Mouse (Mus musculus): ENCODE measurements around the gene Nlrp6. TPM values are rescaled to one million over a fixed set of nuclear protein-coding genes. Genes with fewer than 3 reads are reported as not detected.
A peak's percentile ranks its signal among the peaks of the same experiment; 100 is the strongest.

Nlrp6 gene
- polyA plus RNA-seq, 1 experiment from 2014 or later, result 0.19 TPM

DNA sequence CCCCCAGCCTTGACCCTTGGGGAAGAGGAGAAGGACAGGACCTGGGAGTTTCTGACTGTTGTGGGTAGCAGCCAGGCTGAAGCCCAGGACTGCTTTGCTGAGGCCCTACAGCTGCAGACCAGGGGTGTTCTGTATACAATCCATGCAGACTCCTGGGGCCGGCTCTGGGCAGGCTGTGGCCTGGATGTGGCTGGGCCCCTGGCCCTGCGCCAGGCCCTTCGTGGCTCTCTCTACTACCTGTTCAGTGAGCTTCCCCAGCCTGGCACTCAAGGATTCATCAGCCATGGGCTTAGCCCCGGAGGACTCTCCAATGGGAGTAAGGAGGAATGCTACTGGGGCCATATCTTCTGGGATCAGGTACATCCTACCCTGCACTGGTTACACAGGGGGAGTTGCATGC, 22.7 kb downstream of the Nlrp6 start:
- H3K9me3 ChIP-seq, result no peaks in the 10 kb centered on the region
- H3K4me3 ChIP-seq, result 0 out of 2 replicates have a peak overlapping the region, but pooled peaks have one; percentile 12
- H3K27me3 ChIP-seq (replicated peaks; ENCODE audit: low read depth, poor library complexity, severe bottlenecking), result no peaks in the 10 kb centered on the region
- H3K36me3 ChIP-seq (replicated peaks), result peaks cover 38% of the 10 kb centered on the region
- WGBS, result 95% methylated on average over 4 of the region's 4 CpGs
- H3K4me1 ChIP-seq, result peaks cover 42% of the 10 kb centered on the region
- H3K27ac ChIP-seq (replicated peaks), result peak overlapping the region; percentile 87; the same call in 1 of the 2 replicates
- no peak for DNase-seq (ENCODE audit: low spot score)

DNA sequence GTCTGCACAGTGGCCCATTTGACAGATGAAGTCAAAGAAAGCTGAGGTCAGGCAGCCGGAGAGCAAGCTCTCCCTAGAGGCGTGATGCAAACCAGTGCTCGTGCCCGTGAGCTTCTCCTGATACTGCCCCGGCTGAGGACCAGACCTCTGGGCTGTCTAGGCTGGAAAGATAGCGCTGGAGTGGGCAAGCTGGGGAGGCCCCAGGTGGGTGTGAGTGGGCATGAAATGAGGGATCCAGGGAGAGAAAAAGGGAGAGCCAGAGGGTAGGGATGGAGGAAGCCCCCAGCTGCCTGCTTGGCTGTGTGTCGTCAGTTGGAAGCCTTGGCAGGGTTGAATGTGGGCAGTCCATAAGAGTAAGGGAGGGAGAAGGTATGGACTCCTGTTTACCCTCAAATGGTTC, 23.5 kb downstream of the Nlrp6 start:
- WGBS, result 91% methylated on average over 7 of the region's 7 CpGs
- H3K27me3 ChIP-seq (replicated peaks; ENCODE audit: low read depth, poor library complexity, severe bottlenecking), result no peaks in the 10 kb centered on the region
- no peak for DNase-seq (ENCODE audit: low spot score)
- peaks cover 47% of the 10 kb centered on the region for H3K36me3 ChIP-seq (replicated peaks)
- H3K4me1 ChIP-seq, result peaks cover 36% of the 10 kb centered on the region
- H3K27ac ChIP-seq (replicated peaks), result no peak overlapping the region
- no peak overlapping the region for H3K4me3 ChIP-seq
- no peaks in the 10 kb centered on the region for H3K9me3 ChIP-seq

- Histone ChIP-seq H3K4me1 (peaks cover 30% of the 10 kb centered on the region), H3K9me3 (no peaks in the 10 kb centered on the region), H3K4me3 (no peak overlapping the region), H3K36me3 (replicated peaks) (peaks cover 57% of the 10 kb centered on the region), H3K27ac (replicated peaks) (no peak overlapping the region), H3K27me3 (replicated peaks; ENCODE audit: low read depth, poor library complexity, severe bottlenecking) (no peaks in the 10 kb centered on the region)
- DNase-seq (ENCODE audit: low spot score), result no peak
- 89% methylated on average over 5 of the region's 5 CpGs for WGBS
Measured at GRCm38 (mm10) chr7:140945247-140945646, 24.5 kb downstream of the Nlrp6 start.

DNA sequence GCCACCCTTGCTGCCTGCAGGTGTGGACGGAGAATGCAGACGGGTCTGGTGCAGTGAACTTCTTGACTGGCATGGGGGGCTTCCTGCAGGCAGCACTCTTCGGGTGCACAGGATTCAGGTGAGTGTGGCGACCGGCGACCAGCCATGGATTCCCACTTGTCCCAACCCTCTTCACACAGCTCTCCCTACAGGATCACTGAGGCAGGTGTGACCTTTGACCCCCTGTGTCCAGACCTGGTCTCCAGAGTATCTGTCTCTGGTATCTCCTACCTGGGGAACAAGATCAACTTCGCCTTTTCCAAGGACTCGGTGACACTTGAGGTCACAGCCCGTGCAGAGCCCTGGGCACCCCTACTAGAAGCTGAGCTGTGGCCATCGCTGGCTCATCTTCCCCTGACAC, 25.6 kb downstream of the Nlrp6 start:
- 92% methylated on average over 10 of the region's 10 CpGs for WGBS
- Histone ChIP-seq H3K4me1 (peaks cover 31% of the 10 kb centered on the region), H3K9me3 (no peaks in the 10 kb centered on the region), H3K36me3 (replicated peaks) (peaks cover 62% of the 10 kb centered on the region), H3K27me3 (replicated peaks; ENCODE audit: low read depth, poor library complexity, severe bottlenecking) (no peaks in the 10 kb centered on the region), H3K27ac (replicated peaks) (no peak overlapping the region), H3K4me3 (no peak overlapping the region)
- DNase-seq (ENCODE audit: low spot score), result no peak

- H3K36me3 ChIP-seq (replicated peaks), result peaks cover 62% of the 10 kb centered on the region
- 68% methylated on average over 7 of the region's 7 CpGs for WGBS
- no peak overlapping the region for H3K4me3 ChIP-seq
- H3K27ac ChIP-seq (replicated peaks), result no peak overlapping the region
- peaks cover 34% of the 10 kb centered on the region for H3K4me1 ChIP-seq
- no peaks in the 10 kb centered on the region for H3K27me3 ChIP-seq (replicated peaks; ENCODE audit: low read depth, poor library complexity, severe bottlenecking)
- DNase-seq (ENCODE audit: low spot score), result no peak
- H3K9me3 ChIP-seq, result no peaks in the 10 kb centered on the region
Measured at GRCm38 (mm10) chr7:140946980-140947379, 26.3 kb downstream of the Nlrp6 start.

DNA sequence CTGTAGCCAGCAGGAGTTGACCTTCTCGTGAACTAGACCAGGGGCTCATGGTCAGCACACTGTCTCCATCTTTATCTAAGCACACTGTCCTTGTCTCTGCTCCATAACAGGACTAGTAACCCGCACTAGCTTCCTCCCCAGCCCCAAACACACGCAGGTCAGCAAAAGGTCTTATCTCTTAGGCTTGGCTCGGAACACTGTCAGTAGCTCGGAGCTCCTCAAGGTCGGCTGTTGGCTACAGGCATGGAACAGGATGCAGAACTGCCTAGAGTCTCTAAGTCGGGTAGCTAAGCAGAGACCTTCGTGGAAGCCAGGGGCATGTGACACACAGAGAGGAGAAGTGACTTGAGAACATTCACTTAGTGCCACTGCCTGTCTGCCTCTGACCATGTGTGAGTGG, 27.5 kb downstream of the Nlrp6 start:
- Histone ChIP-seq H3K27ac (replicated peaks) (no peak overlapping the region), H3K36me3 (replicated peaks) (peaks cover 73% of the 10 kb centered on the region), H3K27me3 (replicated peaks; ENCODE audit: low read depth, poor library complexity, severe bottlenecking) (no peaks in the 10 kb centered on the region), H3K4me1 (peaks cover 34% of the 10 kb centered on the region), H3K9me3 (no peaks in the 10 kb centered on the region), H3K4me3 (no peak overlapping the region)
- WGBS, result 91% methylated on average over 8 of the region's 8 CpGs
- DNase-seq (ENCODE audit: low spot score), result no peak

DNA sequence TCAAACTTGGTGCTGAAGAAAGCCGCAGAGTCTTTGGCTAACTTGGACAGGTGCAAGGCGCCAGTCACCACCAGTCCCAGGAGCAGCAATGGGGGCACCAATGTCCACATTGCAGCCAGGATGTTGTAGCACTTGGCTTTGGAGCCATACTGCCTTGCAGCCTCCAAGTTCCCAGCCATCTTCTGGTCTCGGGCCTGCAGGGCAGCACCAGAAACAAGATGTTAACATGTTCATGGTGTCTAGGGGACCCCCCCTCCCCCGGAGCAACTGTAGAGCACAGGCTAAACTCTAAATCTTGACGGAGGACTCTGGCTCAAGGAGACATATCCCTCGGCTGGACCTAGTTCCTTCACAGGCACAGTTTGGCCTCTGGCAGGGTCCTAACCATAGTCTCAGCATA, 28.6 kb downstream of the Nlrp6 start:
- H3K4me1 ChIP-seq, result peaks cover 44% of the 10 kb centered on the region
- 90% methylated on average over 6 of the region's 6 CpGs for WGBS
- no peaks in the 10 kb centered on the region for H3K27me3 ChIP-seq (replicated peaks; ENCODE audit: low read depth, poor library complexity, severe bottlenecking)
- no peak for DNase-seq (ENCODE audit: low spot score)
- H3K36me3 ChIP-seq (replicated peaks), result peaks cover 75% of the 10 kb centered on the region
- no peak overlapping the region for H3K27ac ChIP-seq (replicated peaks)
- no peak overlapping the region for H3K4me3 ChIP-seq
- H3K9me3 ChIP-seq, result no peaks in the 10 kb centered on the region

- H3K4me1 ChIP-seq, result peaks cover 52% of the 10 kb centered on the region
- DNase-seq (ENCODE audit: low spot score), result no peak
- H3K27ac ChIP-seq (replicated peaks), result peak within 1 kb of the TSS; percentile 51
- WGBS, result 90% methylated on average over 16 of the region's 16 CpGs
- no peaks in the 10 kb centered on the region for H3K27me3 ChIP-seq (replicated peaks; ENCODE audit: low read depth, poor library complexity, severe bottlenecking)
- H3K36me3 ChIP-seq (replicated peaks), result peaks cover 71% of the 10 kb centered on the region
- H3K4me3 ChIP-seq, result no peak within 1 kb of the TSS
- no peaks in the 10 kb centered on the region for H3K9me3 ChIP-seq
Measured at GRCm38 (mm10) chr7:140949824-140950530, 29.3 kb downstream of the Nlrp6 start, which contains the start of gene Ifitm5. TSS of gene Ifitm5 (minus strand) at chr7:140950291.

- 44% methylated on average over 8 of the region's 8 CpGs for WGBS
- no peak for DNase-seq (ENCODE audit: low spot score)
- H3K36me3 ChIP-seq (replicated peaks), result peaks cover 60% of the 10 kb centered on the region
- peak overlapping the region; percentile 35 for H3K27ac ChIP-seq (replicated peaks)
- no peaks in the 10 kb centered on the region for H3K27me3 ChIP-seq (replicated peaks; ENCODE audit: low read depth, poor library complexity, severe bottlenecking)
- H3K9me3 ChIP-seq, result no peaks in the 10 kb centered on the region
- peaks cover 62% of the 10 kb centered on the region for H3K4me1 ChIP-seq
- no peak overlapping the region for H3K4me3 ChIP-seq
Measured at GRCm38 (mm10) chr7:140951051-140951450, 30.3 kb downstream of the Nlrp6 start.

GRCm38 (mm10) chr7:140951765-140952164, 31.1 kb downstream of the Nlrp6 start:
- Histone ChIP-seq H3K4me1 (peaks cover 70% of the 10 kb centered on the region), H3K4me3 (no peak overlapping the region), H3K27ac (replicated peaks) (no peak overlapping the region), H3K9me3 (no peaks in the 10 kb centered on the region), H3K27me3 (replicated peaks; ENCODE audit: low read depth, poor library complexity, severe bottlenecking) (no peaks in the 10 kb centered on the region), H3K36me3 (replicated peaks) (peaks cover 53% of the 10 kb centered on the region)
- WGBS, result 76% methylated on average over 6 of the region's 6 CpGs
- DNase-seq (ENCODE audit: low spot score), result no peak

GRCm38 (mm10) chr7:140952441-140952840, 31.7 kb downstream of the Nlrp6 start:
- Histone ChIP-seq H3K36me3 (replicated peaks) (peaks cover 46% of the 10 kb centered on the region), H3K27ac (replicated peaks) (no peak overlapping the region; the same call in 1 of the 2 replicates), H3K27me3 (replicated peaks; ENCODE audit: low read depth, poor library complexity, severe bottlenecking) (peaks cover 3% of the 10 kb centered on the region; the same call in 1 of the 2 replicates), H3K4me3 (no peak overlapping the region), H3K9me3 (no peaks in the 10 kb centered on the region), H3K4me1 (peaks cover 72% of the 10 kb centered on the region)
- WGBS, result 82% methylated on average over 7 of the region's 7 CpGs
- DNase-seq (ENCODE audit: low spot score), result no peak

DNA sequence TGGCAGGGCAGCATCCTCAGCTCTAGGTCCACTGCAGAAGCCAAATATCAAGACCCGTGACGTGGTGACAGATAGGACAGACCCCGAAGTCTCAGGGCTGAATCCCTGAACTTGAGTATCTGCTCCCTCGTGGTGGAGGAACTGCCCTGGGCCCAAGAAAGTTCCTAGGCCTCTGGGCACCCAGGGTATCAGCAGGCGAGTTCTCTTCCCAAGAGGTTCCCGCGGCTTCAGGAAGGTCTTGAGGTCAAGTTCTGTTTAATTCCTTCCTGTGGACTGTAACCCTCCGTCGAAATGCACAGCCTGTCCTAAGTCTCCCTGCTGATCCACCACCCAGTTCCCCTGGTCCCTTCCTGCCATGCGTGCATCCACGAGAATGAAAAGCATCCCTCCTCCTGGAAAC, 32.4 kb downstream of the Nlrp6 start:
- Histone ChIP-seq H3K36me3 (replicated peaks) (peaks cover 39% of the 10 kb centered on the region), H3K4me1 (peaks cover 72% of the 10 kb centered on the region), H3K27ac (replicated peaks) (no peak overlapping the region; the same call in 1 of the 2 replicates), H3K4me3 (no peak overlapping the region; the same call in 1 of the 2 replicates), H3K27me3 (replicated peaks; ENCODE audit: low read depth, poor library complexity, severe bottlenecking) (peaks cover 6% of the 10 kb centered on the region; the same call in 1 of the 2 replicates), H3K9me3 (no peaks in the 10 kb centered on the region)
- DNase-seq (ENCODE audit: low spot score), result no peak
- 83% methylated on average over 11 of the region's 11 CpGs for WGBS
